Mouse (Mus musculus) layer of hippocampus, postnatal 14 days (tissue): ENCODE measurements around the gene Hnf4a. TPM values are rescaled to one million over a fixed set of nuclear protein-coding genes. Genes with fewer than 3 reads are reported as not detected.
"Not testable (repeated sequence)": the region's sequence is repeated elsewhere in the genome, so short reads cannot be mapped to it uniquely, and the experiment has no call there.

Experiments
- DNase-seq, 2 experiments: peaks; one replicate each; pipeline ENCODE4 v3.0.0; 2021 to 2022; ENCODE audit warnings: low spot score in 2 of 2, mixed read lengths in 1 of 2
- total RNA-seq, 2 experiments: library from RNA; stranded (reverse); gene quantifications; 2 replicates each; pipeline ENCODE4 v1.2.3; 2021

Gene Hnf4a
- total RNA-seq, 2 experiments from 2014 or later, result not detected

DNA sequence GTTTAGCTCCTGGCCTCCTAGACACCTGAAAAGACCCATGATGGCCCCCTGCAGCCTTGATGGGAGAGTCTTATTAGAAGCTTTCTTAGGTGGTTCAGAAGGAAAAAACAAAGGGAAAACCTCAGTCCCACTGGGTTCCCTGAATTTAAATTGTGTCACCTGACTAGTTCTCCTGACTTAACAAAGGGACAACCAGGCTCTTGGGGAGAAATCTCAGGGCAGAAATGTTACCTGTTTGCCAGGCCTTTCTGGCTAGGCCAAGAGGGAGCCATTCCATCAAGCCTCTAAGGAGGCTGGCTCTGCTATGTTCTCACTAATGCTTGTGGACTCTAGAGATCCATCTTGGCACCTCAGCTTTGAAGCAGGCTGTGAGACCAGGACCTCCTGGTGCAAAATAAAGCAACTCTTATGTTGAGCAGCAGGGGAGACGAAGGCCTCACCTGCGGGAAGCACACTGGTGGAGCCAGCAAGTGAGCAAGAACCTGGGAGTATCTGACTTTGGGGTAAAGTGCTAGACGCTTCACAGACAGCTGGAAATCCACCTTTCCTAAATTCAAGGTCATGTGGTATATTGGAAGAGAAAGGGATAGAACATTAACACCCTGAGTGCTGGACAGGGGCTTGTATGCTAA is 110.7 kb downstream of the Hnf4a start:
- DNase-seq, result no peak

DNA sequence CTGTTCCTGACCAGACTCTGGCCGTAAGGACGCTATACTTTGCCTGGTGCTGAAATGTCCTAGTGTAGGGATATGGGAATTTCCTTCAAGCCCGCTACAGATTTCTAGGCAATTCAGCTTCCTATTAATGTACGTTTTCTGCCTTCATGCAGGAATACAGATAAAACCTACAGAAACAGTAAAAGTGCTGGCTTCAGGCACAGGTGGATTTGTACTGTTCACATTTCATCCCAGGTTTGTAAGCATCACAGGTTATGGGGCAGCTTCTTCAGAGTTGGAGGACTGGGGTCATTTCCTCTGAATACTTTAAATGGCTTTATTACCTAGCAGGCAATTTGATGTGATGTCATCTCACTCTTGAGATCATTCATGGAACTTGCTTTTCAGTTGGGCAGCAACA is 111.3 kb downstream of the Hnf4a start:
- DNase-seq, result no peak

DNA sequence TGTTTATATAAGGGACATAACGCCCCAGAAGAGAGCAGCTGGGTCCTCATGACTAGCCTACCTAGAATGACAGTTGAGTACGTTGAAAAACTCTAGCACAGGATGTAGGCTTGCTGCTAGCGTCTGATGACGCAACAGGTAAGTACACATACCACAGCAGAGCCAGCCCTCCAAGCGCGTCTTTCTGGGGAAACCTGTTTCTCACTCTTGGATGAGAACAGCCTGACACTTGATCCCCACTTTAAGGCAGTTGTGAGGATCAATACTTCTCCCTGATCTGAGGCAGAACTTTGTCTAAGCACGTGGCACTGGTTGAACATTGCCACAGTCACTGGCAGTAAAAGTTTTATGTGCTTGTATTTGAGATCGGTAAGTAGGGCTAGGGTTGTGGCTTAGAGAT is 113.8 kb downstream of the Hnf4a start:
- no peak for DNase-seq

DNA sequence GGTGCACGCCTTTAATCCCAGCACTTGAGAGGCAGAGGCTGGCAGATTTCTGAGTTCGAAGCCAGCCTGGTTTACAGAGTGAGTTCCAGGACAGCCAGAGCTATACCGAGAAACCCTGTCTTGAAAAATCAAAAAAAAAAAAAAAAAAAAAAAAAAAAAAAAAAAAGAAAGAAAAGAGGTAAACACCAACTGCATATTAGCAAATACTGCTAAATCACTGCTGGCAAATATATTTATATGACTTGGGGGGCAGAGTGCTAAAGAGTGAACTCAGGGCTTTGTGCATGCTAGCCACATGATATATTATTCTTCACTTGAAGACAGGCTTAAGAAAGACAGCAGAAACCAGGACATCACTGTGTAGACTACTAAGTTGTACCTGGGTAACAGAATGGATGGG is 114.8 kb downstream of the Hnf4a start:
- DNase-seq, result not testable (repeated sequence)

Other genes starting within 250 kb of the Hnf4a start
- under 1 TPM; 0.46 to 0.64 TPM for gene Jph2, start 108.8 kb upstream of the Hnf4a start, total RNA-seq
- gene Oser1, start 82.1 kb upstream of the Hnf4a start, total RNA-seq, result 10 to 100 TPM; 17.8 to 19.5 TPM
- 10 to 100 TPM; 76.6 to 80.3 TPM for gene Gdap1l1, start 68.3 kb upstream of the Hnf4a start, total RNA-seq
- 10 to 100 TPM; 17.8 to 20.5 TPM for gene Fitm2, start 34.2 kb upstream of the Hnf4a start, total RNA-seq
- gene R3hdml, start 14.5 kb upstream of the Hnf4a start, total RNA-seq, result not detected
- gene Ttpal, start 95.5 kb downstream of the Hnf4a start, total RNA-seq, result 10 to 100 TPM; 53.1 to 57.6 TPM
- 100 to 1,000 TPM; 209 to 218 TPM for gene Serinc3, start 138.3 kb downstream of the Hnf4a start, total RNA-seq
- 10 to 100 TPM; 70.9 to 71.8 TPM for gene Pkig, start 151.6 kb downstream of the Hnf4a start, total RNA-seq
- gene Ada, start 243.4 kb downstream of the Hnf4a start, total RNA-seq, result 1 to 10 TPM; 1.5 to 1.6 TPM